Mouse (Mus musculus) bone marrow macrophage, adult 2 months (primary cell): ENCODE measurements around the gene 6030468B19Rik.

Experiments
- CTCF ChIP-seq: IDR thresholded peaks from 2 replicates; pipeline ENCODE4 v1.5.1; 2012; ENCODE audit warnings: low read depth, mild to moderate bottlenecking, low read length, moderate library complexity
- POLR2A ChIP-seq: IDR thresholded peaks from 2 replicates; pipeline ENCODE4 v1.6.1; 2012; ENCODE audit warnings: mild to moderate bottlenecking, low read depth, low read length, borderline replicate concordance

- TF ChIP-seq CTCF (no peak), POLR2A (no peak)
These were observed 32.9 kb downstream of the 6030468B19Rik start for GRCm38 (mm10) chr11:117830401-117830800.
